Mouse (Mus musculus): Measurements from ENCODE around the gene Mrps6.

Mrps6 gene

GRCm38 (mm10) chr16:92120899-92121531, 62.9 kb downstream of the Mrps6 start:
- no peak for DNase-seq (ENCODE audit: low spot score)

- no peak for DNase-seq (ENCODE audit: low spot score)
These were observed 69.2 kb downstream of the Mrps6 start for GRCm38 (mm10) chr16:92127226-92127625.

GRCm38 (mm10) chr16:92127666-92128065, 69.6 kb downstream of the Mrps6 start:
- DNase-seq (ENCODE audit: low spot score): no peak

GRCm38 (mm10) chr16:92129843-92130242, 71.8 kb downstream of the Mrps6 start:
- no peak for DNase-seq (ENCODE audit: low spot score)

- no peak for DNase-seq (ENCODE audit: low spot score)
These were observed 74.4 kb downstream of the Mrps6 start for GRCm38 (mm10) chr16:92132511-92132910.

GRCm38 (mm10) chr16:92134148-92134764, 76.2 kb downstream of the Mrps6 start:
- no peak for DNase-seq (ENCODE audit: low spot score)

GRCm38 (mm10) chr16:92136275-92136674, 78.2 kb downstream of the Mrps6 start:
- no peak for DNase-seq (ENCODE audit: low spot score)

GRCm38 (mm10) chr16:92139386-92140261, 81.6 kb downstream of the Mrps6 start:
- no peak for DNase-seq (ENCODE audit: low spot score)

- DNase-seq (ENCODE audit: low spot score): no peak
These were observed 82.3 kb downstream of the Mrps6 start for GRCm38 (mm10) chr16:92140328-92140727.

- no peak for DNase-seq (ENCODE audit: low spot score)
These were observed 83.0 kb downstream of the Mrps6 start for GRCm38 (mm10) chr16:92141021-92141420.

- DNase-seq (ENCODE audit: low spot score): no peak
These were observed 84.4 kb downstream of the Mrps6 start for GRCm38 (mm10) chr16:92142426-92143012.

GRCm38 (mm10) chr16:92147631-92148366, 89.7 kb downstream of the Mrps6 start:
- DNase-seq (ENCODE audit: low spot score): no peak

GRCm38 (mm10) chr16:92148367-92148728, 90.3 kb downstream of the Mrps6 start:
- DNase-seq (ENCODE audit: low spot score): no peak

GRCm38 (mm10) chr16:92150975-92151374, 92.9 kb downstream of the Mrps6 start:
- DNase-seq (ENCODE audit: low spot score): no peak

GRCm38 (mm10) chr16:92158021-92158455, 100.0 kb downstream of the Mrps6 start:
- peak; percentile 32 for DNase-seq (ENCODE audit: low spot score)

- peak; percentile 74 for DNase-seq (ENCODE audit: low spot score)
These were observed 100.5 kb downstream of the Mrps6 start for GRCm38 (mm10) chr16:92158461-92159091.

GRCm38 (mm10) chr16:92159114-92159513, 101.0 kb downstream of the Mrps6 start:
- no peak for DNase-seq (ENCODE audit: low spot score)

Measured in ovary, adult 18-20 months (tissue).